Comparison of ENCODE assay signal across 9 mouse cellular contexts in the genomic region with DNA sequence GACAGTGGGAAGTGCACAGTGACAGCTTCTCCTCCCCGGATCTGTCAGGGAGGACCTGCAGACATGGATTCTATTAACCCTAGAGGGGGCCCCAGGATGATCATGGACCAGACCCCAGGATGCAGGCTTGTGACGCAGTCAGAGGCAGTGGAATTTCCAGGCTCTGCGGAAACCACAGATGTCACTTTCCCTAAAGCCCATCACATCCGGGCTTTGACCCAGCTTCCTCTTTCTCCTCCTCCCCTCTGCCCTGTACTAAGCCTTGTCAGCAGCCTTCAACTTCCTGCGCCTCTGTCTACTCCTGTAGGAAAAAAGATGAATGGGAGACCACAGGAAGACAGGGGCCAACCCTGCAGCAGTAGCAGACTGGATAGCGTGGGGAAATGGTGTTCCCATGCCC. TPM values are rescaled to one million over a fixed set of nuclear protein-coding genes. Genes with fewer than 3 reads are reported as not detected.
DNase-seq lines count a peak whose midpoint lies in the region; ATAC-seq and TF ChIP-seq lines count a peak whose summit lies in the region.
"Had no signal": no experiment of that assay in that cellular context is flagged by ENCODE, and none has a peak within 500 bp of the region (broad histone marks: within the 10 kb centered on the region; RNA-seq: fewer than 3 reads in every experiment).

No protein-coding gene starts in this region.

- H3K36me3 ChIP-seq in heart, embryonic 10.5 days = no peaks in the 10 kb centered on the region
- no peaks in the 10 kb centered on the region for H3K36me3 ChIP-seq in kidney, embryonic 16.5 days (ENCODE audit: insufficient read depth, low read length)
- no peaks in the 10 kb centered on the region for H3K36me3 ChIP-seq in stomach, postnatal 0 days (ENCODE audit: control insufficient read depth, insufficient read depth, low read length)

- WGBS in heart, embryonic 10.5 days = 31% methylated on average over 6 of the region's 6 CpGs
- 37% methylated on average over 6 of the region's 6 CpGs for WGBS in kidney, embryonic 16.5 days
- WGBS in stomach, postnatal 0 days = 29% methylated on average over 6 of the region's 6 CpGs

- H3K27ac ChIP-seq in heart, embryonic 10.5 days = peak overlapping the region; percentile 69
- peak overlapping the region; percentile 87 for H3K27ac ChIP-seq in kidney, embryonic 16.5 days (ENCODE audit: low read length)
- peak overlapping the region; percentile 18; the same call in 1 of the 2 replicates for H3K27ac ChIP-seq in stomach, postnatal 0 days (replicated peaks)

- no peak for TF ChIP-seq CTCF in stomach, postnatal 0 days (IDR thresholded peaks at IDR 0.05; ENCODE audit: low read depth)

- DNase-seq in right cerebral cortex, postnatal 10 days (ENCODE audit: low spot score in 2 of 2) = peak; percentile 49 to 71
- no peak for DNase-seq in right cerebral cortex, adult 18-20 months
- peak; percentile 74 for DNase-seq in heart, embryonic 10.5 days (ENCODE audit: low spot score)
- DNase-seq in lung, postnatal 36 days = peak; percentile 61
- DNase-seq in stomach, postnatal 0 days (ENCODE audit: low spot score) = no peak
- DNase-seq in frontal cortex, postnatal 14 days (ENCODE audit: low spot score in 2 of 2) = no peak
- DNase-seq in right cerebral cortex, postnatal 25 days = no peak

- H3K27me3 ChIP-seq in heart, embryonic 10.5 days (ENCODE audit: insufficient read depth, poor library complexity, severe bottlenecking) = peaks cover 20% of the 10 kb centered on the region
- no peaks in the 10 kb centered on the region for H3K27me3 ChIP-seq in kidney, embryonic 16.5 days (ENCODE audit: insufficient read depth, low read length)
- no peaks in the 10 kb centered on the region for H3K27me3 ChIP-seq in stomach, postnatal 0 days (ENCODE audit: control insufficient read depth, insufficient read depth, low read length)

- peak overlapping the region; percentile 22; the same call in 1 of the 2 replicates for H3K4me3 ChIP-seq in heart, embryonic 10.5 days
- H3K4me3 ChIP-seq in kidney, embryonic 16.5 days (ENCODE audit: low read length) = no peak overlapping the region
- no peak overlapping the region for H3K4me3 ChIP-seq in stomach, postnatal 0 days (ENCODE audit: low read depth, low read length)

- TF ChIP-seq EP300 in stomach, postnatal 0 days (optimal IDR thresholded peaks at IDR 0.05) = no peak

- H3K4me2 ChIP-seq in kidney, embryonic 16.5 days (replicated peaks; ENCODE audit: low read depth, low read length) = 0 out of 2 replicates have a peak overlapping the region, but pooled peaks have one; percentile 16
- H3K4me2 ChIP-seq in stomach, postnatal 0 days (replicated peaks; ENCODE audit: low read depth) = no peak overlapping the region

- H3K4me1 ChIP-seq in heart, embryonic 10.5 days = peaks cover 51% of the 10 kb centered on the region
- peaks cover 22% of the 10 kb centered on the region for H3K4me1 ChIP-seq in kidney, embryonic 16.5 days (ENCODE audit: insufficient read depth, low read length)
- no peaks in the 10 kb centered on the region for H3K4me1 ChIP-seq in stomach, postnatal 0 days (replicated peaks; ENCODE audit: control insufficient read depth, insufficient read depth)

- H3K9me3 ChIP-seq in heart, embryonic 10.5 days = no peaks in the 10 kb centered on the region
- no peaks in the 10 kb centered on the region for H3K9me3 ChIP-seq in kidney, embryonic 16.5 days (ENCODE audit: low read length)
- no peaks in the 10 kb centered on the region for H3K9me3 ChIP-seq in stomach, postnatal 0 days (ENCODE audit: control insufficient read depth, low read length)

- 0 out of 2 replicates have a peak overlapping the region, but pooled peaks have one; percentile 1 for H3K9ac ChIP-seq in kidney, embryonic 16.5 days (replicated peaks; ENCODE audit: low read length)
- H3K9ac ChIP-seq in stomach, postnatal 0 days (ENCODE audit: low read length) = no peak overlapping the region

- ATAC-seq in kidney, embryonic 16.5 days (ENCODE audit: low FRiP score, low TSS enrichment) = peak; percentile 29
- no peak for ATAC-seq in stomach, postnatal 0 days (ENCODE audit: low FRiP score, low TSS enrichment)

RNA-seq across cellular contexts. Expression of a gene that starts 5.6 kb away (rescaled TPM):
- polyA plus RNA-seq in heart, embryonic 10.5 days (2016; fragmentation: Nextera tagmentation; extraction: Ambion mirVana) = not detected in 2 replicates
- 0.35 TPM in 1 of 2 replicates, not detected in the other for polyA plus RNA-seq in kidney, embryonic 16.5 days (2015; fragmentation: Nextera tagmentation; extraction: Ambion mirVana)
- polyA plus RNA-seq in stomach, postnatal 0 days (2015; fragmentation: Nextera tagmentation; extraction: Ambion mirVana) = 0.36 and 0.44 TPM in 2 replicates
- polyA plus RNA-seq: limb, embryonic 11.5 days had no signal

RNA-seq across cellular contexts. Expression of a gene that starts 5.8 kb away (rescaled TPM):
- not detected in 2 replicates for polyA plus RNA-seq in heart, embryonic 10.5 days (2016; fragmentation: Nextera tagmentation; extraction: Ambion mirVana)
- polyA plus RNA-seq in kidney, embryonic 16.5 days (2015; fragmentation: Nextera tagmentation; extraction: Ambion mirVana) = not detected in 2 replicates
- polyA plus RNA-seq in stomach, postnatal 0 days (2015; fragmentation: Nextera tagmentation; extraction: Ambion mirVana) = 0.07 TPM in 1 of 2 replicates, not detected in the other
- polyA plus RNA-seq: limb, embryonic 11.5 days had no signal

RNA-seq across cellular contexts. Expression of a gene that starts 16.8 kb away (rescaled TPM):
- polyA plus RNA-seq in heart, embryonic 10.5 days (2016; fragmentation: Nextera tagmentation; extraction: Ambion mirVana) = 535 and 802 TPM in 2 replicates
- 761 and 859 TPM in 2 replicates for polyA plus RNA-seq in kidney, embryonic 16.5 days (2015; fragmentation: Nextera tagmentation; extraction: Ambion mirVana)
- 153 and 174 TPM in 2 replicates for polyA plus RNA-seq in stomach, postnatal 0 days (2015; fragmentation: Nextera tagmentation; extraction: Ambion mirVana)

RNA-seq across cellular contexts. Expression of a gene that starts 35.2 kb away (rescaled TPM):
- polyA plus RNA-seq in heart, embryonic 10.5 days (2016; fragmentation: Nextera tagmentation; extraction: Ambion mirVana) = 22.4 and 22.9 TPM in 2 replicates
- 31.8 and 33.6 TPM in 2 replicates for polyA plus RNA-seq in kidney, embryonic 16.5 days (2015; fragmentation: Nextera tagmentation; extraction: Ambion mirVana)
- 16.7 and 17.9 TPM in 2 replicates for polyA plus RNA-seq in stomach, postnatal 0 days (2015; fragmentation: Nextera tagmentation; extraction: Ambion mirVana)

RNA-seq across cellular contexts. Expression of a gene that starts 45.9 kb away (rescaled TPM):
- polyA plus RNA-seq in heart, embryonic 10.5 days (2016; fragmentation: Nextera tagmentation; extraction: Ambion mirVana) = 201 and 237 TPM in 2 replicates
- polyA plus RNA-seq in kidney, embryonic 16.5 days (2015; fragmentation: Nextera tagmentation; extraction: Ambion mirVana) = 285 and 304 TPM in 2 replicates
- polyA plus RNA-seq in stomach, postnatal 0 days (2015; fragmentation: Nextera tagmentation; extraction: Ambion mirVana) = 110 TPM in 2 replicates

Comparison
In these comparisons a context has a peak if more than half of its experiments do, and no peak if none do; other contexts are left out.
1. DNase-seq: peak in right cerebral cortex, postnatal 10 days (2 of 2), heart, embryonic 10.5 days (single experiment) and lung, postnatal 36 days (single experiment); none in right cerebral cortex, adult 18-20 months (single experiment), stomach, postnatal 0 days (single experiment), frontal cortex, postnatal 14 days (0 of 2) and right cerebral cortex, postnatal 25 days (single experiment).
2. H3K27ac ChIP-seq: peak in every context shown above with its lines; median percentile 87 in kidney, embryonic 16.5 days; 69 in heart, embryonic 10.5 days; 18 in stomach, postnatal 0 days.